Comparison of ENCODE assay signal across 8 mouse cellular contexts in genomic region chr8:94837662-94838574, GRCm38 (mm10). TPM values are rescaled to one million over a fixed set of nuclear protein-coding genes. Genes with fewer than 3 reads are reported as not detected.
DNase-seq lines count a peak whose midpoint lies in the region; ATAC-seq and TF ChIP-seq lines count a peak whose summit lies in the region.

Gene Coq9, plus strand, starts transcription at chr8:94838321.
Gene Ciapin1, minus strand, starts transcription at chr8:94838358.

- in situ Hi-C loops in ES-E14 (cut with MboI; ENCODE audit: low sequenced_read_pairs in 2 of 2, unreplicated experiment in 2 of 2) = no loop called here

- peak; percentile 99 for ATAC-seq in forebrain, embryonic 16.5 days
- peak; percentile 99 for ATAC-seq in lung, embryonic 14.5 days (ENCODE audit: insufficient read depth)

- no peaks in the 10 kb centered on the region for H3K9me3 ChIP-seq in ES-E14 (ENCODE audit: control insufficient read depth, insufficient read depth, low read depth, low read length)
- no peaks in the 10 kb centered on the region for H3K9me3 ChIP-seq in forebrain, embryonic 16.5 days (ENCODE audit: control insufficient read depth, low read length)
- H3K9me3 ChIP-seq in lung, embryonic 14.5 days (ENCODE audit: low read depth, low read length) = no peaks in the 10 kb centered on the region

- H3K36me3 ChIP-seq in ES-E14 (ENCODE audit: control insufficient read depth, insufficient read depth, low read length, poor library complexity, severe bottlenecking) = peaks cover 3% of the 10 kb centered on the region; the same call in 1 of the 2 replicates
- H3K36me3 ChIP-seq in forebrain, embryonic 16.5 days (ENCODE audit: control insufficient read depth, insufficient read depth) = no peaks in the 10 kb centered on the region
- H3K36me3 ChIP-seq in lung, embryonic 14.5 days (ENCODE audit: insufficient read depth) = no peaks in the 10 kb centered on the region
- H3K36me3 ChIP-seq in thymus, adult 2 months (ENCODE audit: control insufficient read depth, insufficient read depth, low read length) = no peaks in the 10 kb centered on the region

- peak; percentile 93 for TF ChIP-seq POLR2A in olfactory bulb, adult 2 months (IDR thresholded peaks at IDR 0.05; ENCODE audit: insufficient read depth, low read depth, low read length)
- TF ChIP-seq POLR2A in thymus, adult 2 months (IDR thresholded peaks at IDR 0.05; ENCODE audit: control insufficient read depth, extremely low read depth, insufficient read depth, low read length, poor library complexity) = peak; percentile 94

- peak; percentile 89 for DNase-seq in ES-E14 (ENCODE audit: low read depth, low spot score)
- DNase-seq in cerebellum, adult 11-12 months = peak; percentile 95
- DNase-seq in heart, postnatal 36 days = peak; percentile 93
- peak; percentile 94 to 95 for DNase-seq in layer of hippocampus, adult 2 months (ENCODE audit: low spot score in 2 of 2)
- DNase-seq in lung, embryonic 14.5 days = peak; percentile 98
- DNase-seq in thymus, adult 2 months = peak; percentile 96

- TF ChIP-seq CTCF in layer of hippocampus, adult 2 months (conservative IDR thresholded peaks at IDR 0.05) = no peak
- TF ChIP-seq CTCF in lung, embryonic 14.5 days (IDR thresholded peaks at IDR 0.05; ENCODE audit: low read depth) = no peak
- TF ChIP-seq CTCF in olfactory bulb, adult 2 months (IDR thresholded peaks at IDR 0.05; ENCODE audit: insufficient read depth, low read depth, low read length) = no peak
- peak; percentile 26; the same call in 1 of the 2 replicates for TF ChIP-seq CTCF in thymus, adult 2 months (IDR thresholded peaks at IDR 0.05; ENCODE audit: borderline replicate concordance, control insufficient read depth, extremely low read depth, insufficient read depth, low read length, poor library complexity)

- H3K9ac ChIP-seq in ES-E14 (ENCODE audit: insufficient read depth, low read depth, low read length, poor library complexity, severe bottlenecking) = peak within 1 kb of the TSS; percentile 98
- H3K9ac ChIP-seq in forebrain, embryonic 16.5 days (replicated peaks; ENCODE audit: low read depth, low read length) = peak within 1 kb of the TSS; percentile 97
- H3K9ac ChIP-seq in lung, embryonic 14.5 days = peak within 1 kb of the TSS; percentile 80

- no peaks in the 10 kb centered on the region for H3K27me3 ChIP-seq in forebrain, embryonic 16.5 days (replicated peaks; ENCODE audit: control insufficient read depth, insufficient read depth, low read length)
- H3K27me3 ChIP-seq in lung, embryonic 14.5 days (ENCODE audit: insufficient read depth, low read length) = no peaks in the 10 kb centered on the region
- H3K27me3 ChIP-seq in thymus, adult 2 months (ENCODE audit: control insufficient read depth, insufficient read depth, low read length) = no peaks in the 10 kb centered on the region

- peak within 1 kb of the TSS; percentile 52 for H3K27ac ChIP-seq in ES-E14 (ENCODE audit: insufficient read depth, low read depth, low read length, poor library complexity, severe bottlenecking)
- peak within 1 kb of the TSS; percentile 93 for H3K27ac ChIP-seq in forebrain, embryonic 16.5 days (ENCODE audit: low read length)
- peak within 1 kb of the TSS; percentile 91 for H3K27ac ChIP-seq in layer of hippocampus, adult 2 months
- peak within 1 kb of the TSS; percentile 80 for H3K27ac ChIP-seq in lung, embryonic 14.5 days (ENCODE audit: low read depth)
- peak within 1 kb of the TSS; percentile 98 for H3K27ac ChIP-seq in olfactory bulb, adult 2 months (ENCODE audit: insufficient read depth, low read depth, low read length)
- peak within 1 kb of the TSS; percentile 58 for H3K27ac ChIP-seq in thymus, adult 2 months (ENCODE audit: control insufficient read depth, insufficient read depth, low read length)

- H3K4me3 ChIP-seq in ES-E14 (ENCODE audit: insufficient read depth in 1 of 2, low read depth in 1 of 2, low read length in 2 of 2, poor library complexity in 1 of 2, severe bottlenecking in 1 of 2) = peak within 1 kb of the TSS; percentile 81 to 95
- peak within 1 kb of the TSS; percentile 87 for H3K4me3 ChIP-seq in forebrain, embryonic 16.5 days (replicated peaks; ENCODE audit: low read length)
- peak within 1 kb of the TSS; percentile 96 for H3K4me3 ChIP-seq in layer of hippocampus, adult 2 months
- H3K4me3 ChIP-seq in lung, embryonic 14.5 days (ENCODE audit: low read depth, low read length) = peak within 1 kb of the TSS; percentile 91
- peak within 1 kb of the TSS; percentile 98 for H3K4me3 ChIP-seq in olfactory bulb, adult 2 months (ENCODE audit: insufficient read depth, low read depth, low read length)
- peak within 1 kb of the TSS; percentile 88 for H3K4me3 ChIP-seq in thymus, adult 2 months (ENCODE audit: control insufficient read depth, insufficient read depth, low read length)

- H3K4me2 ChIP-seq in forebrain, embryonic 16.5 days (ENCODE audit: low read length) = peak within 1 kb of the TSS; percentile 86
- H3K4me2 ChIP-seq in lung, embryonic 14.5 days = peak within 1 kb of the TSS; percentile 72

- peaks cover 2 to 6% of the 10 kb centered on the region in 2 experiments; a peak in 1 of 4 replicates for H3K4me1 ChIP-seq in ES-E14 (ENCODE audit: control insufficient read depth in 2 of 2, insufficient read depth in 2 of 2, low read length in 2 of 2, poor library complexity in 1 of 2)
- peaks cover 16% of the 10 kb centered on the region for H3K4me1 ChIP-seq in forebrain, embryonic 16.5 days (replicated peaks; ENCODE audit: control insufficient read depth, insufficient read depth, low read length)
- peaks cover 6% of the 10 kb centered on the region for H3K4me1 ChIP-seq in lung, embryonic 14.5 days (ENCODE audit: insufficient read depth)
- H3K4me1 ChIP-seq in olfactory bulb, adult 2 months (ENCODE audit: control insufficient read depth, insufficient read depth, low read length) = peaks cover 13% of the 10 kb centered on the region; the same call in 1 of the 2 replicates
- peaks cover 8% of the 10 kb centered on the region for H3K4me1 ChIP-seq in thymus, adult 2 months (replicated peaks; ENCODE audit: control insufficient read depth, insufficient read depth, low read length)

- WGBS in forebrain, embryonic 16.5 days = under 1% methylated on average over 77 of the region's 82 CpGs
- under 1% methylated on average over 82 of the region's 82 CpGs for WGBS in lung, embryonic 14.5 days
- under 1% methylated on average over 82 of the region's 82 CpGs for WGBS in olfactory bulb, adult 2 months
- WGBS in thymus, adult 2 months = under 1% methylated on average over 82 of the region's 82 CpGs

- intact Hi-C loops in heart, postnatal 36 days (cut with DNase I) = loop anchor here (5.0 kb wide), 1 partner anchor 741 kb away; the partner anchor contains the start of gene Bbs2

TF ChIP-seq in ES-E14, 5 proteins besides CTCF, POLR2A, EP300 and RAD21:
- TF ChIP-seq ZNF384 (IDR thresholded peaks at IDR 0.05; ENCODE audit: low read depth, low read length) (no peak), MAFK (IDR thresholded peaks at IDR 0.05; ENCODE audit: insufficient read depth, low read depth, low read length) (no peak), CHD2 (IDR thresholded peaks at IDR 0.05; ENCODE audit: low read depth, low read length) (peak; percentile 98), HCFC1 (IDR thresholded peaks at IDR 0.05; ENCODE audit: borderline replicate concordance, insufficient read depth, low read length) (peak; percentile 88)

RNA-seq across cellular contexts. Expression of gene Coq9, which starts in this region (rescaled TPM):
- 42.9 and 47.1 TPM in 2 replicates for total RNA-seq in ES-E14 (2012; rRNA removed)
- polyA plus RNA-seq in forebrain, embryonic 16.5 days (2015; fragmentation: Nextera tagmentation; extraction: Ambion mirVana) = 56.8 and 60.7 TPM in 2 replicates
- total RNA-seq in heart, postnatal 36 days (2021) = 100 to 1,000 TPM; 536 to 626 TPM
- total RNA-seq in layer of hippocampus, adult 2 months (2021) = 10 to 100 TPM; 78.2 to 83.7 TPM
- 58.3 and 61.0 TPM in 2 replicates for polyA plus RNA-seq in lung, embryonic 14.5 days (2014; fragmentation: Nextera tagmentation; extraction: Ambion mirVana)
- polyA plus RNA-seq in olfactory bulb, adult 2 months (2012; ENCODE audit: insufficient read depth, insufficient read length, low replicate concordance, missing spikeins) = not detected in 2 replicates
- polyA plus RNA-seq in thymus, adult 2 months (2012; rRNA removed) = 166 and 176 TPM in 2 replicates

RNA-seq across cellular contexts. Expression of gene Ciapin1, which starts in this region (rescaled TPM):
- total RNA-seq in ES-E14 (2012; rRNA removed) = 98.5 and 134 TPM in 2 replicates
- polyA plus RNA-seq in forebrain, embryonic 16.5 days (2015; fragmentation: Nextera tagmentation; extraction: Ambion mirVana) = 119 and 148 TPM in 2 replicates
- 10 to 100 TPM; 73.7 to 91.4 TPM for total RNA-seq in heart, postnatal 36 days (2021)
- total RNA-seq in layer of hippocampus, adult 2 months (2021) = 10 to 100 TPM; 60.9 to 67.2 TPM
- 96.0 and 105 TPM in 2 replicates for polyA plus RNA-seq in lung, embryonic 14.5 days (2014; fragmentation: Nextera tagmentation; extraction: Ambion mirVana)
- polyA plus RNA-seq in olfactory bulb, adult 2 months (2012; ENCODE audit: insufficient read depth, insufficient read length, low replicate concordance, missing spikeins) = not detected in 2 replicates
- polyA plus RNA-seq in thymus, adult 2 months (2012; rRNA removed) = 49.2 and 53.5 TPM in 2 replicates

Comparison
In these comparisons a context has a peak if more than half of its experiments do, and no peak if none do; other contexts are left out.
1. Peak in every context shown above with its lines: DNase-seq, ATAC-seq, H3K4me3 ChIP-seq and H3K27ac ChIP-seq.
2. RNA of gene Coq9 (total RNA-seq): 536 to 626 TPM in heart, postnatal 36 days; 78.2 to 83.7 TPM in layer of hippocampus, adult 2 months and 42.9 to 47.1 TPM in ES-E14; every median in the first group is over 4 times any median in the second.